Mouse (Mus musculus): Measurements from ENCODE around the gene Upk2.
"Not testable (repeated sequence)": the region's sequence is repeated elsewhere in the genome, so short reads cannot be mapped to it uniquely, and the experiment has no call there.

Gene Upk2

GRCm38 (mm10) chr9:44461950-44462349 is 7.2 kb upstream of the Upk2 start:
- DNase-seq (ENCODE audit: low read depth) = no peak

- DNase-seq (ENCODE audit: low read depth) = no peak
Measured at GRCm38 (mm10) chr9:44457035-44457742, 2.4 kb upstream of the Upk2 start.

GRCm38 (mm10) chr9:44454132-44454890 is 465 bp downstream of the Upk2 start:
- peak; percentile 31 for DNase-seq (ENCODE audit: low read depth)

GRCm38 (mm10) chr9:44450387-44450786 is 4.4 kb downstream of the Upk2 start:
- no peak for DNase-seq (ENCODE audit: low read depth)

- not testable (repeated sequence) for DNase-seq (ENCODE audit: low read depth)
Measured at GRCm38 (mm10) chr9:44444402-44445025, 10.3 kb downstream of the Upk2 start.

- DNase-seq (ENCODE audit: low read depth) = no peak
Measured at GRCm38 (mm10) chr9:44440961-44441360, 13.8 kb downstream of the Upk2 start, which contains the start of gene Foxr1. Foxr1 (minus strand) TSS chr9:44441136.

GRCm38 (mm10) chr9:44435747-44436146 is 19.0 kb downstream of the Upk2 start:
- DNase-seq (ENCODE audit: low read depth) = no peak

- no peak for DNase-seq (ENCODE audit: low read depth)
Measured at GRCm38 (mm10) chr9:44432577-44433185, 22.1 kb downstream of the Upk2 start.

GRCm38 (mm10) chr9:44423576-44423975 is 31.2 kb downstream of the Upk2 start:
- DNase-seq (ENCODE audit: low read depth) = no peak

GRCm38 (mm10) chr9:44420280-44420898 is 34.4 kb downstream of the Upk2 start:
- DNase-seq (ENCODE audit: low read depth) = no peak

GRCm38 (mm10) chr9:44419730-44420129 is 35.0 kb downstream of the Upk2 start:
- not testable (repeated sequence) for DNase-seq (ENCODE audit: low read depth)

- no peak for DNase-seq (ENCODE audit: low read depth)
Measured at GRCm38 (mm10) chr9:44418519-44419385, 36.0 kb downstream of the Upk2 start, which contains the start of gene Ccdc84. Ccdc84 (minus strand) TSS chr9:44418569.

- DNase-seq (ENCODE audit: low read depth) = peak; percentile 75
Measured at GRCm38 (mm10) chr9:44417892-44418363, 36.8 kb downstream of the Upk2 start.

GRCm38 (mm10) chr9:44417156-44417891 is 37.5 kb downstream of the Upk2 start:
- no peak for DNase-seq (ENCODE audit: low read depth)

- no peak for DNase-seq (ENCODE audit: low read depth)
Measured at GRCm38 (mm10) chr9:44412781-44413180, 42.0 kb downstream of the Upk2 start.

GRCm38 (mm10) chr9:44412306-44412705 is 42.5 kb downstream of the Upk2 start:
- no peak for DNase-seq (ENCODE audit: low read depth)

- no peak for DNase-seq (ENCODE audit: low read depth)
Measured at GRCm38 (mm10) chr9:44411601-44412130, 43.1 kb downstream of the Upk2 start.

- no peak for DNase-seq (ENCODE audit: low read depth)
Measured at GRCm38 (mm10) chr9:44410647-44411336, 44.0 kb downstream of the Upk2 start.

- DNase-seq (ENCODE audit: low read depth) = not testable (repeated sequence)
Measured at GRCm38 (mm10) chr9:44408693-44409092, 46.1 kb downstream of the Upk2 start.
